Mouse (Mus musculus) adrenal gland, adult 18-20 months (tissue): Measurements from ENCODE around the gene Fgf14. TPM values are rescaled to one million over a fixed set of nuclear protein-coding genes. Genes with fewer than 3 reads are reported as not detected.
"Not testable (repeated sequence)": the region's sequence is repeated elsewhere in the genome, so short reads cannot be mapped to it uniquely, and the experiment has no call there.

Experiments
- DNase-seq, 2 experiments: peaks; one replicate each; pipeline ENCODE4 v3.0.0; 2021 to 2022; ENCODE audit warnings: low spot score in 2 of 2
- total RNA-seq, 2 experiments: library from RNA; stranded (reverse); gene quantifications; 1 replicate in 1 of 2; 2 replicates in 1 of 2; pipeline ENCODE4 v1.2.3; 2021

The Fgf14 gene
- total RNA-seq, 2 experiments from 2014 or later: 1.3 to 1.8 TPM

DNA sequence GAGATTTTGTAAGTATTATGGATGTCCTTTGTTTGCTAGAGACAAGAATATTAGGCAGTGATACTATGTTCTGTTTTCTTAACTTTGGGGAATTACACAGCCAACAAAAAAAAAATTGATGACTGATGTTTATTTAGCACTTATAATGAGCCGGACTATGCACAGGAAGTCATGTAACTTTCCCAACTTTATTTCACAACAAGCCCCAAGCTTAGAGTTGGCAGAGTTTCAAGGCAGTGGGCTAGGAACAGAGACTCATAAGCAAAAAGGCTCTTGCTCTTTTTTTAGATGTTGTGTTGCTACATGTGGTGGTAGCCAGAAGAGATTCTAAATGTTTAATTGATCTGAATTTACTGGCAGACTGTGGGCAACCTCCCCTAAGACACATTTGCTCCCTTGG is 191.7 kb downstream of the Fgf14 start:
- no peak for DNase-seq

DNA sequence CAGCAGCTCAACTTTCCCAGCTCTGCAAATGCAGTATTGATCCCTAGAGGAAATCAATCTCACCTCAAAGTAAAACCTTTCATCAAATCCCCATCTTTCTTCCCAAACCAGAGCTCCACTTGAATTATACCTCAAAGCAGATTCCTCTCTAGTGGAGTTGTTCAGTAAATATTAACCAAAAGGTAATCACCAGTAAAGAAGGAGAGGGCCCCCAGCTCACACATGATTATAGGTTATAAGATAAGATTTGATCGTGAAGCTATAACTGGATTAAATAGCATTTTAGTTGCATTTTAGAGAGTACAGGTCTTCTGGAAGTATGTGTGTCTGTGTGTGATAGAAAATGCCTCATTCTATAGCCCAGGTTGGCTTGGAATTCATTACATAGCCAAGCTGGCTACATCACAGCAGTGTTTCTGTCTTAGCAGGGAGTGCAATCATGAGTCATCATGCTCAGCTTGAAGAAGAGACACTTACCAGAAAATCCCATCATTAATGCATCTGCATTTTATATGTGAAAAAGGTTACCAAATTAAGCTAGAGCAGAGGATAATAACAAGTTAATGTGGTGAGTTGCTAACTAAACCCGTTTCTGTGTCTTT is 202.8 kb downstream of the Fgf14 start:
- DNase-seq: no peak

DNA sequence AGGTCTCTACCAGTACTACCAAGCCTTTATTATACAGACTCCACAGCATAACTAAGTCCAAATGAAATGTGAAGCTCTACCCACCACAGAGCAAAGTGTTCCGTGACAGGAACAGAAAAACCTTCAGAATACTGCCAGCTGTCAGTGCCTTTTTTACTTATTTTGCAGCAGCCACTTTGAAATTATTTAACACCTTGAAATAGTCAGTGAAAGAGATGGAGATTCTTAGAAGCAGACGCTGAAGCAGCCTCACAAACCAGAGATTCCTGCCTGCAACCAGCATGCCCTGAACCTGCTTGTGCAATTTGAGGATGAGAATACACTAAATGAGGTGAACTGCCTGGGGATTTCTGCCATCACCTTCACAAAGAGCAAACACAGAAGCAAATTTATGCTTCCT is 206.0 kb downstream of the Fgf14 start:
- no peak for DNase-seq

DNA sequence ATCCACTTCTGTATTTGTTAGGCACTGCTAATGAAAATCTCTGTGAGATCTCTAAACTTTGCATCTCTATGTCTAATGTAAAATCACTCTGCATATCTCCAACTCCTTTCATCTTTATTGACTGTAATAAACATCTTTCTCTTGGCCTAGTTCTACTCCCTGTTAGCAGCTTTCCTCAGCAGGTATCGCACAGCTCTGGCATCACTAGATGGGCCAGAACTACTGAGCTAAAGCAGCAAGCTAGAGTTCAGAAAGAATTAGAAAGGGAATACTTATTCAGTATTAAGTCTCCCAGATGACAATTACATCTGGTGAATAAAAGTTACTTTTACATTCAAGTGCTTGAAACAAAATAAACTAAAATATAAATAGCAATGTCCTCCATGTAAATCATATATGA is 221.8 kb downstream of the Fgf14 start:
- DNase-seq: no peak

DNA sequence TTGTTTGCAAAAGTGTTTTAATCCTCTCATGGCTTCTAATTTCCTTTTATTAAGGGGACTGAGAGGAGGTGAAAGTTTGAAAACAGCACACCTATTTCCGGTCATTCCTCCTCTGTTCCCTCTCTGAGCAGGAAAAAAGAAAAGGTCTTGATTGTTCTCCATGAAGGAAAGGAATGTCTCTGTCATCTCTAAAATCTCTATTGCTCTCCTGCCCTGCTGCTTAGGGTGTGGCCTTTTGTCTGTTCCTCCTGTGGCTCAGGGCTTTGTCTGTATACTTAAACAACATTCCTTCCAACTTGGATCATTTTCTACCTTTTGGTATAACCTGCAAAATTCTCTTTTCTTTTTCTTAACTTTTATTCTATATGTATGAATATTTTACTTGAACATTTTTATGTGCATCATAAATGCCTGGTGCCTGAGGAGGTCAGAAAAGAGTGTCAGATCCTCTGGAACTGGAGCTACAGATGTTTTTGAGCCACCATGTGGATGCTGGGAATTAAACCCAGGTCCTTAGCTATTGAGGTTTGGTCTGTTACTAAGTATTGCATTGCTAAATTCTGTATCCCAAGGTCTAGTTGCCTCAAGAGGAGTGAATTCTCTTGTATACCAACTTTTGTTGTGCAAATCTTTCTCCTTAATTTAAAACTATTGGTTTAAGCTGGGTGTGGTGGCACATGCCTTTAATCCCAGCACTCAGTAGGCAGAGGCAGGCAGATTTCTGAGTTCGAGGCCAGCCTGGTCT is 230.7 kb downstream of the Fgf14 start:
- no peak for DNase-seq

DNA sequence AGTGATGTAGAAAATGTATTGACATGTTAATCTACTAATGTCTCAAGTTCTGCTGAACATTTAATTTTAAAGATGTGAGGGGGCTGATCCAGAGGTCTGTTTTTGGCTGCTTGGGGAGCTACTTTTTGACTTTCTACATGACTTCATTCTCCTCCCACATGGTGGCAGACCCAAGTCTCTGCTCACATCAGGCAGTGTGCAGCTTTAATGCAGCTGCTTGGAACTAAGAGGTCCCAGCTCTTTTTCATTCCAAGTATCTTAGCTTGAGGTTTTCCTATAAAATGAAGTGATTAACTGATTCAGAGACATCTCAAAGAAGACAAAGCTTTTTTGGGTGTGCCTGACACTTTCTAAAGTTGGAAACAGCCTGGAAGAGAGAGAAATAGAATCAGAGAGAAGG is 232.1 kb downstream of the Fgf14 start:
- DNase-seq: no peak

DNA sequence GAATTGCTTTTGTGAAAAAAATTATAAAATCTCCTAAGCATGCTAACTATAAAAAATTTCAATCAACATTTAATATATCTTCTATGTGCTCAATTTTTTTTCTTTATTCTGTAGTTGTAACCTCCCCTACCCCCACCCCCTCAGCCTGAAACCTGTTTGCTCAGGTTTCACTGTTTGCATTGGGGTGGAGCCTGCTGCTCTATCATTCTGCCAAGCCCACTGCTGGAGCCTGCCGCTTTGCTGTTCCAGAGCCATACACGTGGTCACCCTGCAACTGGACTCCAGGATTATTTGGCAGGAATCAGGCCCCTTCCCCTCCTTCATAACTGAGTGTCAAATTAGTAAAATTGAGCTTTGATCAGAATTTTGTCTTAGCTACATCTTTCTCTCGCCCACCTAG is 237.6 kb downstream of the Fgf14 start:
- DNase-seq: not testable (repeated sequence)

DNA sequence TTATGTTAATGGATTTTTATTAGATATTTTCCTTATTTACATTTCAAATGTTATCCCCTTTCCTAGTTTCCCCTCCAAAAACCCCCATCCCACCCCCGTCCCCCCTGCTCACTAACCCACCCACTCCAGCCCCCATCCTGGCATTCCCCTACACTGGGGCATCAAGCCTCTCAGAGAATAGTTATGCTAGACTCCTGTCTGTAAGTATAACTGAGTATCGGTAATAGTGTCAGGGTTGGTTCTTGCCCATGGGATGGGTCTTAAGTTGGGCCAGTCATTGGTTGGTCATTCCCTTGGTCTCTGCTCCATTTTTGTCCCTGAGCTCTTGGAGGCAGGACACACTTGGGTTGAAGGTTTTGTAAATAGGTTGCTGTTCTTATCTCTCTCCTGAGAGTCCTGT is 265.0 kb downstream of the Fgf14 start:
- no peak for DNase-seq

DNA sequence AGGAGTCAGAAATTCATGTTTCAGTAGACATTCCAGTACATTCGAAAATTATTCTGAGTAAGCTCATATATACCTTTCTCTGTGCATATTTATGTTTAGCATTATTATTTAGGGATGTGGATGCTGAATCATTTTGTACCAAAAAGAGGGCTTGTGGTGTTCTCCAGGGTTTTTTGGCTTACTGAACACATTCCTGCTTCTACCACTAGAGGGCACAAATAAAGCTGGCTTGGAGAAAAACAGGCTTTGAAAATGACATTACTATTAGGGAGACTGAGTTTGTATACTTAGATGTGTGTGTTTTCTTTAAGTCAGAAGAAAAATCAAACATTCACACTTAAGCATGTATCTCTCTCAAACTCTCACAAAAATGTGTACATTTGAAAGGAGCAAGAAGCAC is 266.0 kb downstream of the Fgf14 start:
- DNase-seq: no peak

DNA sequence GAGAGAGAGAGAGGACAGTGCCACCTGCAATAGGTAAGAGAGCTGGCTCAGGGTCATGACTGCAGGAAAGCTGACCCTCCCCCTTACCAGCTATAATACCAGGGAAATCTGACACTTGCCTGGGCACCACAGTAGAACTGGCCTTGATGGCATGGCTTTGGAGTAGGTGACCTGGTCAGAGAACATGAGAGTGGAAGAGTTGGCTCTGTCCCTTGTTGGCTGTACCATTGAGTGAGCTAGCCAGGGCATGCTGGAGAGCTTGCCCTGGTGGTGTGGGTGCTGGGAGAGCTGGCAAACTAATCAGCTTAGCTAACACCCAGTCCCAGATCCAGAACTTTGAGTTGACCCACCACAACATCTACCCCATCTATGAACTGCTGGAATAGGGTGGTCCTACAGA is 348.5 kb downstream of the Fgf14 start:
- DNase-seq: no peak

DNA sequence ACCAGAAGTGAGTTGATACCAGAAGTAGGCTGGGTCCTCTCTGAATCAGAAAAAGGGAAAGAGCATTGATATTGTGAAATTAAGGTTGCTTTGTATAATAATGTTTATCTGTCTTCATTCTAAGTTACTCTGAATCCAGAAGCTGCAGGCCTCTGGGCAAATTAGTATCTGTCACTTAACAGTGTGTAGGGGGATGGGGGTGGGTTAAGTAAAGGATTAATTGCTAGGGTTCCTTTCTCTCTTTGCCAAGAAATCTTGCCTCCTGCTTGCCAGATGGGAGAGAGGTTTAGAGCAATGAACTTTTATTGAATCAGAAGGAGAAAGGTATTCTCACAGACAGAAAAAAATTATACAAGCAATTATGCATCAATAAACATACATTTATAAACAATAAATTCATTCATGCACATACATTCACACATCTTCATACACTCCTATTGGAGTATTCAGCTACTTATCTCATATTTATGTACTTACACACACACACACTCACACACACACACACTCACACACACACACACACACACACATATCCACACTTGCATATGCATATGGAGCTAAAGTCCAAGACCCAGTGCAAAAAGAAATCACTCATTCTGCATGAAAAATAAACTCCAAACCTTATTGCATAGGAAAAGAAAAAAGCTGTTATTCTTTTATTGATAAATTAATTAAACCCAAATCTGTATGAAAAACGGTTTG is 357.8 kb downstream of the Fgf14 start:
- DNase-seq: no peak

DNA sequence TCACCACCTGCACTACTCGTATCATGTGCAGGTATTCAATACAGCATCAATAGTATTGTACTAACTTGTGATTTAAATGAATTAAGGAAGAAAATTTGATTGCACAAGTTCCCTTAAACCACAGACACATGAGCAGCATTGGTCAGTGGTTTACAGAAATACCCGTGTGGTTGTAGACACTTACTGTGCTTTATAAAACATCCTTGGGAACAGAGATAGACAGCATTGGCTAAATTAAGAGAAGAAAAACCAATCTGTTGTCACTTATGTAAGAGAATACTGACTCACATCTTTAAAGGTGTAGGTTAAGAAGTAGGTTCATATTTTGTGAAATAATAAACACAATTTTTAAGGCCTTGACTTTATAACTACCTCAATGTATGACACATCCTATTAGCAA is 361.4 kb downstream of the Fgf14 start:
- DNase-seq: no peak

DNA sequence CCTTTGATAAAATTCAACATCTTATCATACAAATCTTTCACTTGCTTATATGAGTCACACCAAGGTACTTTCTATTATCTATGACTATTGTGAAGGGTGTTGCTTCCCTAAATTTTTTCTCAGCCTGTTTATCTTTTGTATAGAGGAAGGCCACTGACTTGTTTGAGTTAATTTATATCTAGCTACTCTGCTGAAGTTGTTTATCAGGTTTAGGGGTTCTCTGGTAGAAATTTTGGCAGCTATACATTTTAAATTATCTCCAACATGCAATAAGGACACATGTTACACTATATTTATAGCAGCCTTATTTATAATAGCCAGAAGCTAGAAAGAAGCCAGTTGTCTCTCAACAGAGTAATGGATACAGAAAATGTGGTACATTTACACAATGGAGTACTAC is 389.9 kb downstream of the Fgf14 start:
- DNase-seq: no peak

DNA sequence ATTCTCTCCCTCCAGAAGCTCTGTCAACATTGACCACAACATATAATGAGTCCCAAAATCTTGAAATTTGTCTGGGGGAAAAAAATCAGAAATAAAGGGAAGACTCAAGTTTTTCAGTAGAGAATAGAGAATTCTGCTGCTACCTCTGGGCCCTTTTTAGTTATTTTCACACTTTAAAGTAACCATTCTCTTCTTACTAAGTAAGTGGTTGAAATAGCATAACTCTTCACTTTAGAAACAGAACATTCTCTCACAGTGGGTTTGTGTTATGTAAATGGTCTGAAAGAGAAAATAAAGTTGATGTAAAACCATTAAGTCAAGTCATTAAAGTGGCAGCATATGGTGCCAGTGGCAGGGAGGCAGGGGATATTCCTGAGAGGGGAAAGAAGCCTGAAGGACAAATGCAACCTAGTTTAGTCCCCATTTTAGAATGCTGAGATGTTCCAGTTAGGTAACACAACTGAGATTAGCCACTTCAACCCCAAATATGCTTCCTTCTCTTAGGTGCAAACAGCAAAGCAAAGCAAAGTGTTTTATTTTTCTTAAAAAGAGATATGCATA is 398.5 kb downstream of the Fgf14 start:
- DNase-seq: no peak

DNA sequence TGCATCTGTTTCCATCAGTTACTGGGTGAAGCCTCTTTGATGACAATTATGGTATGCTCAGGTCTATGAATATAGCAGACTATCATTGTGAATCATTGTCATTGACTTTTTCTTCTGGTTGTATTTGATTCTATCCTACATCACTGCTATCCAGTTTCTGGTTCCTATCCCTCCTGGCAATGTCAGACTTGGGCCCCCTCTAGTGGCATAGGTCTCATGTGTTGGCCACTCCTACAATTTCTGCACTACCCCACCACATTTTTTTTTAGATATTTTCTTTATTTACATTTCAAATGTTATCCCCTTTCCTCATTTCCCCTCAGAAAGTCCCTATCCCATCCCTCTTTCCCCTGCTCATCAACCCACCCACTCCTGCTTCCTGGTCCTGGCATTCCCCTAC is 409.9 kb downstream of the Fgf14 start:
- no peak for DNase-seq

DNA sequence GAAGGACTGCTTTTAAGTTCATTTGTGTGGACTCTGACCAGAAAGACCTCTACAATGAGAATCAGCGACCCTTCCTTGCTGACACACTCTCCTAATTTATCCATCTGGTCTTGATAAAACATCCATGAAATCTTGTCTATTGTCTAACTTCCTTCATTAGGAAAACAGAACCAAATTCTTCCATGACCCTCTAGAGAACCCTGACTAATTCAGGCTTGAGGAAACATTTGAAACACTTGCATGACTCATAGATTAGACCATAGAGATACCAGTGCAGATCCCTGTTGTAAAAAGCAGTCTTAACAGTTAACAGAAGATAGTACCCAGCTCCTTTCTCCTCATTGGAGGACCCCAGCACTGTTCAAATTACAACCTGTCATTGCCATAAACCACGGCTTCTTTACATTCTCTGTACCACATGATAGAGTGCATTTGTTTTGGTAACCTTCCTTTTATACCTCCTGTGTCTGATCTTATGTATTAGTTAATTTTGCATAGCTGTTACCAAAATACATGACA is 412.3 kb downstream of the Fgf14 start:
- DNase-seq: no peak

DNA sequence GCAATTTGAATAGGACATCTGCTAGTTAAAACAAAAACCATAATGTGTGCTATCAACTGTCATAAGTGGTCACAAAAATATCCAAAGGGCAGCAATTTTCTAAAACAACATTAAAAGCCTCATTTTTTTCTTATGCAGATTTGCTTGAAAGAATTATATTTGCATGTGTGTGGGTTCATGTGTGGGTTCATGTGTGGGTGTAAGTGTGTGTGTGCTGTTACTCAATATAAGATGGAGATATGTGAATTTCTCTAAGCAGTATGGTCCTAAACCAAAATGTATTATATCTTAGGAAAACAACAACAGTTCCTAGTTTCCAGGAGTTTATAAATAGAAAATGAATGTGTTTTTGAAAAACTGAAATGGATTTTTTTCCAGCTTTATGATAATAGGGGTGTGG is 413.7 kb downstream of the Fgf14 start:
- DNase-seq: no peak

DNA sequence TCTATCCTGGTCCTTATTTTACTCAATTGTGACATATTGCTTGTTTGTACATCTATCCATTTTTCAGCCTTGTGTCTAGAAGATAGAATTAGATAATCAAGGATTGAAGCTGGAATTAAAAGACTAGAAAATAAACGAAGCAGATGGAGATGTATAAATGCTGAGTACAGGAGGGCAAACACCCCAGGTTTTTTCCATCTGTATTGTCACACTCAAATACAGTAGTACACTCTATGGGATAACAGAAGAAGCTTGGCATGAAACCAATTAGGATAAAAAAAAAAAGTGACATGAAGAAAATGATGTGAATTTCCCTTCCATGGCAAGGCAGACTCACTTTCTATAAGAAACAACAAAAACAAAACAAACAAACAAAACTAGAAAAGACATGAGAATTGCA is 429.4 kb downstream of the Fgf14 start:
- no peak for DNase-seq

DNA sequence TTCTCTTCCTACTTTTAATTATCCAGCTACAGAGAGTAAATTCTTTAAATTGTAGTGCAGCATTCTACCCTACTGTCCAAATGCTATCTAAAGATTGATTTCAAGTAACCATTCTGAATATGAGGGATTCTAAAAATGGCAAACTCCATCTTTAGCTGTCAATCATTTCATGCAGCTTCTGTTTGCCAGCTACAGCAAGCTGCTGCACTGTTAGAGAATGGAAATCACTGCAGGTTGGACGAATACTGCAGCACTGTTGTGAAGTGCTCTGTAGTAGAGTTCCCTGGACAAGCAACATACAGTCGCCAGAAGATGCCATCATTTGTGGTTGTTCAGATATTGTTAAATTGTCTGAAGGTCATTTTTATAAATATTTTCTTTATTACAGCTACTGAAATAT is 453.5 kb downstream of the Fgf14 start:
- DNase-seq: no peak

DNA sequence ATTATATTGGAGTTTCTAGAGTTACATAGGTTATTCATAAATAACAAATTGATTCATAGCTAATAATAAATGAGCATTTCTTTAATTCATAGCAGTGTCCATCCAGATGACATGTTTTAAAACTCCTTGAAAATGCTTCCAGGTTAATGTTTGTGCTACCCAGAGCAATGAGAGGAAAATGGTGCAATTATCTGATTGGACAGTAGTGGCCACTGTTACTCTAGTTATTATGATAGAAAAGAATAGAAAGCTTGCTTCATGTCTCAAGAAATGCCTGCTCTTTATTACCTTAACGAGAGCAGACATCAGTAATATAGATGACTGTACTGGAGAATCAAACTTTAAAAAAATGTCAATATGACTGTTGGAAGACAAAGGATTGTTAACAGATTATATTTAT is 454.5 kb downstream of the Fgf14 start:
- no peak for DNase-seq

DNA sequence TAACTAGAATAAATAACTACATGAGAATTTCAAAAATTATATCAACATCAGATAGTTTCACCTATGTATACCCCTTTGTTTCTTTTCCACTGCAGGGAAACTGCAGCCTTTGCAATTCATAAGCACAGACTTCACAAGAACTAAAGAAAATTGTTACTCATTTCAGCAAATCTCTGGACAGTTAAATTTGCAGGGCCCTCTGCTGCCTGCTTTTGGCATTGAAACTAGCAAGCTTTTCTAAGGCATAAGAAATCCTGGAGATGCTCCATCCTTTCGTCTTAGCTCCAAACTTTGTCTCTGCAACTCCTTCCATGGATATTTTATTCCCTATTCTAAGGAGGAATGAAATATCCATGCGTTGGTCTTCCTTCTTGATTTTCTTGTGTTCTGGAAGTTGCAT is 455.9 kb downstream of the Fgf14 start:
- DNase-seq: no peak

DNA sequence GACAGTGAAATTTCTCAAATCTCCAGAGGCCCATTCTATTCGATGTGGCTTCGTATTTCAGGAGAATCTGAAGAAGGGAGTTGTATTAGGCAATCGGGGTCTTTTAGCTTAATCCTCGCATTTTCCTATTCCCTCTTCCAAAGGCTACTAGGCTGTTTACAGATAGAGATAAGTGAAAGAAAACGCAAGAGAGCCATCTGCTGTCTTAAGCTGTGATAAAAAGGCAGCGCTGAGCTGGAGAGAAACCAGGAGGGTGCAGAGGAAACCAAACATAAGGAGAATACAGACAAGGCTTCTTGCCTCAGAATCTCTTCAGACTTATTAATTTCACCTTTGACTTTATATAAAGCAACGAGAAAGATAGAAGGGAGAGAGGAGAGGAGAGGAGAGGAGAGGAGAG is 481.1 kb downstream of the Fgf14 start:
- no peak for DNase-seq
